Mouse (Mus musculus) ES-Bruce4 (cell line): ENCODE measurements around the gene Orc6.

Source experiments
- CTCF ChIP-seq: IDR thresholded peaks from one replicate; pipeline ENCODE4 v1.8.1; 2011; ENCODE audit warnings: low read depth, low read length
- POLR2A ChIP-seq: IDR thresholded peaks from one replicate; pipeline ENCODE4 v1.8.1; 2011; ENCODE audit warnings: low read length; ENCODE audit not compliant: insufficient read depth

DNA sequence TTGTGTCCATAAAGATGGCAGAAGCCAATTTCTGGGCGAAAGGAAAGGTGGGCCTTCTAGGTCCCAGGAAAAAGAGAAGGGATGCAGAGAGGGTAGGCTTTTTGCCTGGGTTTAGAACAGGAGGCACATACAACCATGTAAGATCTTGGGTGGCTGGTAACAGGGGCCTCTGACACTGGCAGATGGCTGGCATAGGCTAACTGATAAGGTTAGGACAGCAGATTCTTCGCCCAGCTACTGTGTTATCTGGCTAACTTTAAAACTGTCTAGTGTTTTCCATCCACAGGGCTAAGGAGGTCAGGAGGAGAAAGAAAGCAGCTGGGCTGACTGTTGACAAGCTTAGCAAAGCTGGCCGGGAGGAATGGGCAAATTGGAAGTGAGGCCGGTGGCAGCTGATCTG, 19.1 kb downstream of the Orc6 start:
- no peak for TF ChIP-seq CTCF
- TF ChIP-seq POLR2A = no peak
